Mouse (Mus musculus): ENCODE results near the gene Gfap.

The Gfap gene

DNA sequence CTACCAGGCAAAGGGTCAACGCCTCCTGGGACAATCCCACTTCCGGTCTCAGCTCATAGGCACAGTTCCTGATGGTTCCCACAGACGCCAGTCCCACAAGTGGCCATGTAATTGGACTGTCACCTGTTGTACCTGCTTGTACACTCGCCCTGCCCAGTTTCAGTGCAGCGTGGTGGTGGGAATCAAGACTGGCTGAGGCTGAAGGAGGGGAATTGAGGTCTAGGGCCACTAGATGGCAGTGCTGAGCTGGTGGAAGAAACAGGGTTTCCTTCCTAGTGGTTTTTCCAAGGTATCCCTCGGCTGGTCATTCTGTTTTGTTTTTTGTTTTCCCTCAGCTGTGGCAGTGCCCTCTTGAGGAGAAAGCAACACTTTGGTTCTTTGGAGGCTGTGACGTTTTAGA lies at the start of gene Gfap:
Gene Gfap (minus strand): TSS at position 150 of the 400 bp plus-strand sequence.
- DNase-seq (ENCODE audit: low spot score) = peak; percentile 72

DNA sequence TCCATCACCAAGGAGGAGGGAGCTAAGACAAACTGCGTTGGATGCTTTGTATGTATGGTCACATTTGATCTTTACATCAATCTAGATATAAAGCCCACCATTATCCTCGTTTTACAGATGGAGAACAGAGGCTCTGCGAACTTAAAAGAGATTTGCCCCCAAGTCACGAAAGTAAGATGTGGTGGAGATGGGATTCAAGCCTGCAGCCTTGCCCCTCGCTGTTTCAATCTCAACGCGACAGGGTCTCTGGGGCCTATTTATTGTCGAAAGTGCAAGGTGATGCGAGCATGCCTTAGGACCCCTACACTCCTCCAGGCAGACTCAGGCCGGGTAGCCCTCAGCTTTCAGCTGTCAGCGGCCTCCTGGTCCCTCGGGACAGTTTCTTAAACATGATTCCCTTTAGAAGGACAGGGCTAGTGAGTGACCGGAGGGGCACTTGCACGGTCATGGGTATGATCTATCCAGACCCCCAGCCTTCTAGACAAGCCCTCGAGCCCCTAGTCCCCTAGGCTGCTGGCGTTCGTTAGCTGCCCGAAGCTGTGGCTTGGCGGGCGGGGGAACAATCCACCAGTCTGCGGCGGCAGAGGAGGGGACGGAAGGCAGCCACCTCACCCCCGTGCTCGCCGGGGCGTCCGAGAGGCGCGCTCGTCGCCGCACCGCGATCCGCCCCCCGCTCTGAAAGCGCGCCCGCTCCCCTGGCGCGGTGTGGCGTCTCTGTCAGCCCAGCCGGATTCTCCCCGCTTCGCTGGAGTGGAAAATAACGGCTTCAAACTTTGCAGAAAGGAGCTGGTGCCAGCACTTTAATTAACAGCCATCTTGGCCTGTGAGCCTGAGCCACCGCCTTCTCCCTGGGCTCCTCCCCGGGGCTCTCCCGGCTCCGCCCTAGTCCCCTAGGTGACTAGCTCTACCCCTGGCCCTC lies 47.6 kb upstream of the Gfap start:
- DNase-seq (ENCODE audit: low spot score) = no peak

DNA sequence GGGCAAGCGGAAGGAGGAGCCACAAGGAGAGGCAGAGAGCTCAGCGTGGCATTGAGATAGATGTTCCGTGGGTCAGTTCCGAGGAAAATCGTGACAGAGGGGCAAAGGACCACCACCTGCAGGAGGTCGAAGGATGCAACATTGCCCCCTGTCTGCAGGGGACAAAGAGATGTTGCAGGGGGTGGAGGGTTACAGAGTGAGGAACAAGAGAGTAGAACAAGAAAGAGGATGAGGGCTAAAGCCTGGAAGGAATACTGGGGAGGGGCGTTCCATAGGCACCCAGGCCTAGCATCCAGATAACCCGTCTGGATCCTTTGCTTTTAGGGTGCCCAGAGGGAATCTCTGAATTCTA lies 46.3 kb upstream of the Gfap start:
- DNase-seq (ENCODE audit: low spot score) = no peak

- DNase-seq (ENCODE audit: low spot score) = peak; percentile 79
These were observed 45.7 kb upstream of the Gfap start, which contains the start of gene C1ql1 for GRCm38 (mm10) chr11:102946265-102946991. Gene C1ql1 (minus strand): TSS chr11:102946688.

DNA sequence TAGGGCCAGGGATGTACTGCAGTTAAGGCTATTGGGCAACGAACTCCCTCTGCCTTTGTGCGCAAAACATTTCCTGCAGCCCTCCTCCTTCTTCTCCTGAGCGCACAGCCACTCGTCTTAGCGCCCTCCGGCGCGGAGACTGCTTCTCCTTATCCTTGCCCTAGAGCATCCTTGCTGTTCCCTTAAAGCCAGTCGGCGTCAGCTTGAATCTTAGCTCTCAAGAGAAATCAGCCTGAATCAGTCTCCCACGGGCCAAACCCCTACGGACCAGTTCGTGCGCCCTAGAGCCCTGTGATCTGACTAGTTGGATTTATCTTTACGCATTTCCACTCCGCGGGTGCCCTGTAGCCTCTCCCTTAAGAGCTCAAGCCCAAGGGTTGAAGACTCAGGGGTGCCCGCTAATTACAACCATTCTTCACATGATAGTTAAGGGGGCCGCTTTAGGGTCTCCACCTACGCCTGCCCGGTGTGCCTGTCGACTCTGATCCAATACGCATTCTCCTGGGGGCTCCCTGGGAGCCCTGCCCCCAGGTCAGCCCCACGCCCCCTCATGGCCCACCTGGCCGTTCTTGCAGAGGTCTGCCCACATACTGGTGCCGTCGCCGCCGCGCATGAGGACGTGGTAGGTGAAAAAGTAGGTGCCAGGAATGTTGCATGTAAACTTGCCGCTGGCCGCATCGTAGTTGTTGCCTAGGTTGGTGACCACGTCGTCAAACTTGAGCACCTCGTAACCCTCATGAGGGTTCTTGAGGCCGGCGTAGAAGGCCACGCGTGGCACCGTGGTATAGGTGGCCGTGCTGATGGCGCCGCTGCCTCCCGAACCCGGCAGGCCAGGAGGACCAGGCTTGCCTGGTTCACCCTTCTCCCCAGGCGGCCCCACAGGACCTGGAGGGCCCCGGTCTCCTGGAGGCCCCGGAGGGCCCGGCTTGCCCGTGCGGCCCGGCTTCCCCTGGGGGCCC lies 44.9 kb upstream of the Gfap start:
- no peak for DNase-seq (ENCODE audit: low spot score)

- no peak for DNase-seq (ENCODE audit: low spot score)
These were observed 40.5 kb upstream of the Gfap start for GRCm38 (mm10) chr11:102941236-102941635.

DNA sequence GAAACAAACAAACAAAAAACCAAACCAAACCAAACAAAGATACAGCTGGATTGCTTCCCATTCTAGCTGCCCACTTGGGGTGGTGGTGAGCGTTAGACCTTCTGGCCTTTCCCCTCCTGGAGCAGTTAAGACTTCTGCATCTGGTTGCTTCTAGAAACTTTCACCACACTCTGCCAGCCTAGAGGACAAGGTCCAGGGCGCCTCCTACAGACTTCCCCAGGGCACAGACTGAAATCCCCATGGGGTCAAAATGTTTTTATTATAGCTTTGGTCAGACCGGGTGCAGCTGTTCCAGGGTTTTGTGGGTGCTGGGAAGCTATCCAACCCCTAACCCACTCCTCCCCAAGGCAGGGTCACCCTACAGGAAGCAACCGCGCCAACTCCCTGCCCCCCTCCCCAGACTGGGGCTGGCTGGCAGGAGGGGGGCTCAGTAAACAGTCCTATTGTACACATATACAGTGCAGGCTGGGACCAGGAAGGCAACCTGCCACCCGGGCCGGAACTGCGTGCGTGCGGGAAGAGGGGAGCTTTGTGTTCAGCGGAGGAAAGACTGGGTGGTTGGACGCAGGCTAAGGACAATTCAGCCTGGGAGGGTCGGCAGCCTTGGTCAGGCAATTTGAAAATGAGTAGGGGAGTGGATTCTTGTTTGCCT lies 38.4 kb upstream of the Gfap start:
- DNase-seq (ENCODE audit: low spot score) = no peak

DNA sequence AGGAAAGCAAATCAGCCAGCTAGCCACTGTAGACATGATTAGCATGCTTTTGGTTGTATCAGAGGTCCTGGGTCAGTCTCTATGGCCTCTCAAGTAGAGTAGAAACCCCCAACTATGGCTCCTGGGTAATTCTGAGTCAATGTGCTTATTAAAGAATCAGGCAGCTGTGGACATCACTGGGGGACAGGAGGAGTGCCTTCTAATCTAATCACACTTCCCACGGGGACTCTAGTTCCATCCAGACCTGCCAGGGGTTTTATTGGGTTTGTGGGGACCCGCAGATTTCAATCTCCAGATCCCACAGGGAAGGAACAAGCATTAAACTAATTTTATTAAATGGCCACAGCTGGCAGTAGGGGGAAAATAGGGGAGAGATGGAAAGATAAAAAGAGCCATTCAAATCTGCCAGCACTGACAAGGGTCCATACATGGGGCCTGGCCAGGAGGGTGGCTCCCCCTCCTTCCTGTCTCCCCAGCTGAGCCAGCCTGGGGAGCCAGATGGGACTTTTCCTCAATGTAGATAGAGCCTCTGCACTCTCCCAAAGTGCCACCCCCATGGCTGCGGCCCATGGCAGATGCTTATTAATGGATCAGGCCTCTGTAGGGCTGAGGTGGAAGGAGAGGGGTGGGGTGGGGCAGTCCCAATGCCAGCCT lies 36.9 kb upstream of the Gfap start:
- no peak for DNase-seq (ENCODE audit: low spot score)

DNA sequence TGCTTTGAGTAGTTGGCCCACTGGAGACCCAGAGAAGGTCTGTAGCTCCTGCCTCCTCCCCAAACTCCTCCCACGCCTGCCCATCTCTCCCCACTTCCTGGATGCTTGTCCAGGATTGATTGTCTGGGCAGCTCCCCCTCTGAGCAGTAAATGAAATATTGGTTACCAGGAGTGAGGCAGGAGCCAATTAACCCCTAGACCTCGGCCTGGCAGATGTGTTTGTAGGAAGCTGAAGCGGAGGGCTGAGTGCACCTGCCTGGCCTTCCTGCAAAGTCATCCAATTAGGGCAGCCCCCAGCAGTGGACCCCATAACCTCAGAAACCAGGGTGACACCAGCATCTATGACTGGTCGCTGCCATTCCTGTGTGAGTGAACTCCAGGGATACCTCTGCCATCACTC lies 35.6 kb upstream of the Gfap start:
- no peak for DNase-seq (ENCODE audit: low spot score)

DNA sequence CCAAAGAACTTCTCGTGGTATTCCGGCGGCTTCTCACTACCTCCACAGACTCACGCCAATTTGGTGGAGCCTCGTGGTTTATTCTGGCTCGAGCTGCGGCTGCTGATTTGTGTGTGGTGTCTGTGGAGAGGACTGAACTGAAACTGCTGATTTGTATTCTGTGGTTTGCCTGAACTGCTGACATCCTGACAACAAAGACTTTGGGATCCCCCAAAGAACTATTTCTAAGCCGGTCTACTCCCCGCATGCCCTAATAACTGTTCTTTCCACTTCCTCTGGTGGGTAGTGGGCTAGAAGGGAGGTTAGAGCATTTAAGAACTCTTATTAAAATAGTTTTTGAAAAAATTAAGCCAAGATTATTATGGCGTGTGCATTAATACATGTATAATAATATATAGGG lies 30.0 kb upstream of the Gfap start:
- no peak for DNase-seq (ENCODE audit: low spot score)

DNA sequence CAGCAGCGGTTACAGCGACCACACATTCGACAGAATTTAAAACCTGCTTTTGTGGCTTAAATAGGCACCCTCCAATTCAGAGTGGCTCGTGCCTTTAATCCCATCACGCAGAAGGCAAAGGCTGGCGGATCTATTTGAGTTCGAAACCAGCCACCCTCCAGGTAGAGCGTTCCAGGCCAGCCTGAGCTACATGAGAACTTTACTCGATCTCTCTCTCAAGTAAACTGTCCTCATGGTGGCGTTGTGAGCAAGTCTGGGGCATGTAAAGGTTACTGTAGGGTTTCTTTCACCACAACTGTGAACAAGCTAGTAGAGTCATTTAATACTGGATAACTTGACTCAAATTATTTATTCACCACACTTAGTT lies 24.6 kb upstream of the Gfap start:
- peak; percentile 70 for DNase-seq (ENCODE audit: low spot score)

- peak; percentile 98 for DNase-seq (ENCODE audit: low spot score)
These were observed 24.0 kb upstream of the Gfap start, which contains the start of gene Kif18b for GRCm38 (mm10) chr11:102924557-102925350. Gene Kif18b (minus strand): TSS chr11:102925124.

GRCm38 (mm10) chr11:102921491-102921890 lies 20.8 kb upstream of the Gfap start:
- no peak for DNase-seq (ENCODE audit: low spot score)

- DNase-seq (ENCODE audit: low spot score) = no peak
These were observed 17.4 kb upstream of the Gfap start for GRCm38 (mm10) chr11:102918077-102918476.

GRCm38 (mm10) chr11:102915380-102915779 lies 14.7 kb upstream of the Gfap start:
- no peak for DNase-seq (ENCODE audit: low spot score)

DNA sequence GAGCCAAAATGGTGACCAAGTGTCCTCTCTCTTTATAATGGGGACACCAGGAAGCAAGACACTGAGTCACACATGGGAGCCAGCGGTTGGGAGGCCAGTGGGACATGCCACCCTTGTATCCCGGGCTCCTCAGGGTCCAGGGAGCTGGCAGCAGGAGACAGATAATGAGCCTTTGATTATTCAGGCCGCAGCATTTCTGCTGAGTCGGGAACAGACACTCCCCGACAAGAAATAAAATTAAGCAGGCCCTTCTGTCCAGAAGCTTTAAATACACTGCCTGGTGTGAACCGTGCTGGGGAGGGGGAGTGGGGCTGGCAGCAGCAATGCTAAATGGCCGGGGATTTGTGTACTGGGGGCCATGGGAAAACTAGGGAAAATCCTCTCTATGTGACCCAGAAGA lies 10.7 kb upstream of the Gfap start:
- no peak for DNase-seq (ENCODE audit: low spot score)

DNA sequence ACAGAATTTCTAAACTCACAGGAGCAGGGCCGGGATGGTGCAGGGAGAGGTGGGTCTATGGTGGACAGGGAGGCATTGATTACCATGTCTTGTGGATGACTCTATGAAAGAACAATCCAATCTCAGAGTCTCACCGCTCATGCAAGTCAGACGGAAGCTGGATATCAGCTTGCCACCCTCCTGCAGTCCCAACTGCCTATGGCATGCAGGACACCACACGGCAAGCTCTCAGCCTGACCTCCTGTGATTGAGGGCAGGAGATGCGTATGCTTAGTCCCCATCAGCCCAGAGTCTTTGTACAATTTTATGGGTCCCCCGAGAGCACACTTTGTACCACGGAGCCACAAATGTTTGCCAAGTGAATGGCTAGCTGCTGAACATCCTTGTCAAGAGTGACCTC lies 2.9 kb upstream of the Gfap start:
- no peak for DNase-seq (ENCODE audit: low spot score)

- no peak for DNase-seq (ENCODE audit: low spot score)
These were observed 1.4 kb upstream of the Gfap start for GRCm38 (mm10) chr11:102902107-102902506.

GRCm38 (mm10) chr11:102901199-102901598 lies 487 bp upstream of the Gfap start:
- no peak for DNase-seq (ENCODE audit: low spot score)

DNA sequence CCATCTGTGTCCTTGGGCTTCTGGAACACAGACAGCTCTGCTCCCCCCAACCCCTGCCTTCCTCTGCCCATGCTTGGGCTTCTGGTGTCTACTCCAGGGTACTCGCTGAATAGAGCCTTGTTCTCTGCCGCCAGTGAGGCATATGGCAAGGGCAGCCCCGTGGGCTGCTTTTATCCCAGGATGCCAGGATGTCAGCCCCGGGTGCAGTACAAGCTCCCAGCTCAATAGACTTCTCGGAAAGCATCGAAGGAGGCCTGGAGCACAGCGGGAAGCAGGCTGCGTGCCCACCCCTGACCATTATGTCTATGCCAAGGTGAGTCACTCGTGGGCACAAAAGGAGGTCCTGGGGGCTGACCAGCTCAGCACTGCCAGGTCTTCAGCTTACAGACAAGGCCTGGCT lies 2.3 kb downstream of the Gfap start:
- DNase-seq (ENCODE audit: low spot score) = no peak

Data from c-Kit-positive CD71-positive TER-119-positive erythroid progenitor cells, embryonic 14.5 days (primary cell).